Mouse (Mus musculus) regulatory T cell (primary cell): ENCODE results near the gene Dr1.
"Not testable (repeated sequence)": the region's sequence is repeated elsewhere in the genome, so short reads cannot be mapped to it uniquely, and the experiment has no call there.

Experiments used
- in situ Hi-C: fragments of 300-600 bp; cut with MboI, MseI; formaldehyde crosslinking; loops from one replicate; pipeline ENCODE4 v1.15.1; 2025; ENCODE audit warnings: high pct_unique_total_duplicates

Dr1 gene

GRCm38 (mm10) chr5:108268127-108269062 is at the start of gene Dr1:
Gene Dr1 (plus strand): TSS chr5:108268897.
- in situ Hi-C loops = no loop called here

- in situ Hi-C loops = no loop called here
Observed at GRCm38 (mm10) chr5:108224077-108224476, 44.6 kb upstream of the Dr1 start.

DNA sequence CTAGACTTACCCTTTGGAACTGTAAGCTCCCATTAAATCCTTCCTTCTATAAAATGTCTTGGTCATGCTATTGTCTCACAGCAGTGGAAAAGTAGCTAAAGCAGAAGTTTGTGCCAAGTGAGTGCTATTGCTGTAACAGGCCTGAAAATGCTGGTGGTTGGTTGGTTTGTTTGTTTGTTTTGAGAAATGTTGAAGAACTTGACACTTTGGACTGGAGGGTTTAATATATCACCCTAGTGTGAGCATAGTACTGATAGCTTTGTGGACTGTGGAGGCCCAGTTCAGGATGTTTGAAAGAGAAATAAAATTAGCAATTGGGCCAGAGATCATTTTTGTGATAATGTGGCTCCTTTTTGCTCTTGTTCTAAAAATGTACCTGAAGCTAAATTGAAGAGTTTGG is 42.5 kb upstream of the Dr1 start:
- in situ Hi-C loops = no loop called here

DNA sequence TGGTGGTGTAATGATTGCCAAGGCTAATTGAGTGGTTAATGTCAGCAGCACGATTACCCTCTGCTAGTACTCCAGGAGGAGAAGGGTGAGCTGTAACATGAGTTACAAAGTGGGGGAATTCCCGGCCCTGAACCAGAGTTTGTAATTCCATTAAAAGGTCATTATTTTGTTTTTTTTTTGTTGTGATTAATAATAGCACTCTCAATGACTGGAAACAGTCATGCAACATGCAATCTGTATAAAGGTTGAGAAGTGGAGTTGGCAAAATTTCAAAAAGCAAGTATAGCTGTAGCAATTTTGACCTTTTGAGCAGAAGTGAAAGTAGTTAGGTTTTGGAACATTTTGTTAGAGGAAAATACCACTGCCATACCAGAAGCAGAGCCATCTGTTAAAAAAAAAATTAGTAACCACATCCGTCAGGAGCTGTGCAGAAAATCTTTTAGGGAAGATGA is 22.4 kb upstream of the Dr1 start:
- in situ Hi-C loops = no loop called here

DNA sequence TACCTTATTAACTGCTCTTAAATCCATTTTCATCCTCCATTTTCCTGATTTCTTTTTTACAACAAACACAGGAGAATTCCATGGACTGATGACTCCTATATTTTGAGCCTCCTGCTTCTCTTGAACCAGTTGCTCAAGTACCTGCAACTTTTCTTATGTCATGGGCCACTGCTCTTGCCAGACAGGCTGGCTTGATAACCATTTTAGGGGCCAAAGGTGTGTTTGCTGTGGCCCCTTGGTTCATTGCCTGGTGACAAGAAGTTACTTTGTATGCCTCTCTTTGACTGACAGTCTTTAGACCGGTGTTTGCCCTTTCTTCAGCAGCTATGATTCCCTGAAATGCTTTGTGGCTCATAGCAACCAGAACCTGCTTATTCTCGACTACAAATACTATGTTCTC is 18.7 kb upstream of the Dr1 start:
- in situ Hi-C loops = no loop called here

GRCm38 (mm10) chr5:108255259-108255658 is 13.4 kb upstream of the Dr1 start:
- in situ Hi-C loops = loop anchor here (5.0 kb wide), 1 partner anchor 208 kb away; no protein-coding TSS in a partner anchor

DNA sequence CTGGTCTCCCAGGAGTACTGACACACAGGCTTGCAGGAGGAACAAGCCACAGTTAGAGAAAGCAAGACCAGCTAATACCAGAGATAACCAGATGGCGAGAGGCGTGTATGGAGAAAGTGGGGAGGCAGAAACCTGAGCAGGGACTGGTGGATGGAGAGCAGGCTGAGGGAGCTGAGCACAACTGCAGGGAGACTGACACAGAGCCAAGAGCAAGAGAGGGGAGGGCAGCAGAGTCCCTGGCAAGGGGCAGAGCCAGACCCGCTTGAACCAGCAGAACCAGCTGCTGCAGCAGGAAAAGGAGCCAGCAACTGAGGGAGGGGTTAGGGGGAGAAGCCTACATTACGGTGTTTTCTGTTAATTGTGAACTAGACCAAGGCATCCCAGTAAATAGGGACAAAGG is 6.0 kb upstream of the Dr1 start:
- in situ Hi-C loops = no loop called here

GRCm38 (mm10) chr5:108263785-108264184 is 4.9 kb upstream of the Dr1 start:
- in situ Hi-C loops = not testable (repeated sequence)

DNA sequence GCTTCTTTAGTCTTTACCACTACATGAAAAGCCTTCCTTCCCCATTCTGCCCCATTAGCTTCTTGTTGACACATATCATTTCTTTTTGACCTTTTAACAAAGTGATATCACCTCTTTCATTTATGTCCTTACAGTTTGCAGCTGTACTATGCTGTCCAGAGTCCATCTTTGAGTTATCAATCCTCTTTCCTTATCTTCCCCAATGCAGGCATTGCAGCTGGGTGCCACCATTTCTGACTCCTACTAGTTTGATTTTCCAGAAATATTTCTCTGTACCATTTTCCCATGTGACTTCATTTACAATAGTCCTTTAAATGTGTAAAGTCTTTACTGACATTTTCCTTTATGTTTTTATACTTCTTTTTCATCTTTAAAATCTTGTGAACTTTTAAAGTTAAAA is 1.7 kb upstream of the Dr1 start:
- in situ Hi-C loops = no loop called here

DNA sequence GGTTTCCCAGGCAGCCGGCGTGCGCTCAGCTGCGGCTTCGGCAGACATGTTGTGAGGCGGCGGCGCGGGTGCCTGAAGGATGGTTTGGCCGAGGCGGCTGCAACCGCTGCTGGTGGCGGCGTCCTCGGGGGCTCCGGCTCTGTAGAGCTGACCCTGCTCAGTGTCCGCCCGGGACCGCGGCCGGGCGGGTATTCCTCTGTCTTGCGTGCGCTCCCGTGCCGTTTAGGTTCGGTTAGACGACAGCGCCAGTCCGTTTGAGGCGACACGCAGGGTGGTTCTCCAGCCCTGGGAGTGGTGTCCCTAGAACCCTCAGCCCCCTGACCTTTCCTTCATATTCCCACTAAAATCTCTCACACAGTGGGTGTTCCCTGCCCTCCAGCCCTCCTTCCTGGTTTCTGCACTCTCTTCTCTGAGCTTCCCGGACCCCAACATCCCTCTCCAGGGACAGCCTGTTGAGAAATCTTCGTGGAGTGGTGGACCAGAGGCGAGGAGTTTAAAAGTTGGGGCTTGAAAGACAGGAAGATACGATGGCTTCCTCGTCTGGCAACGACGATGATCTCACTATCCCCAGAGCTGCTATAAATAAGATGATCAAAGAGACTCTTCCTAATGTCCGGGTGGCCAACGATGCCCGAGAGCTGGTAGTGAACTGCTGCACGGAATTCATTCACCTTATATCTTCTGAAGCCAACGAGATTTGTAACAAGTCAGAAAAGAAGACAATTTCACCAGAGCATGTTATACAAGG is 540 bp downstream of the Dr1 start:
- in situ Hi-C loops = no loop called here

DNA sequence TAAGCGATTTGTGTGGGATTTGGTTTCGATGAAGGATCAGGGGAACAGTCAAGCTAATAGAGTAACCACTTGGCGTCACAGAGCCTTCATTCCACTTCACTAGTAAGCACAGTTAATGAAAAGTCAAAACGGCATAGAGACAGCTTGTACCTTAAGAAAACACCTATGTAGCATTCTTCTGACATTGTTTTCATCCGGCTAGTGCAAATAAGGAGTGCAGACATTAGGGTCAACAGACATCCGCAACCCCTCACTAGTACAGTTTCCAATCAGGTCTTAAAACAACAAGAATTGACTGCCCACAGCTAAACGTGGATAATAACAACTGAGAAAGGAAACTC is 1.1 kb downstream of the Dr1 start:
- in situ Hi-C loops = no loop called here

DNA sequence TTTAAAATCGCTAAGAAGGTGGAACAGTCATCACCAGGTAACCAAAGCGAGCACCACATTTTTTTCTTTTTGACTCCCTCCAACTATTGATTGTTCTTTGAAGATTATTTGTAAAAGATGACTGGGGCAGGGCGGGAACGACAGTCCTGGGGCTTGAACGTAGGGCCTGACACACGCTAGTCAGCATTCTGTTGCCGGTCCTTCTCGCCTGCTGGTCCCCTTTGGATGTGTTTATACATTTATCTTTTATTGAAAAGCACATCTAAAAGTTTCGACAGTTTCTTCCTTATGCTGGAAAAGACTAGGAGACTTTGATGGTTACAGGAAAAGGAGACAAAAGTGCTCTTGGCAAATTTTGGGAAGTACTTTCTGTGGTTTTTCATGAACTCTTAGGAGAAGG is 1.7 kb downstream of the Dr1 start:
- in situ Hi-C loops = no loop called here

- in situ Hi-C loops = not testable (repeated sequence)
Observed at GRCm38 (mm10) chr5:108271345-108271744, 2.6 kb downstream of the Dr1 start.

DNA sequence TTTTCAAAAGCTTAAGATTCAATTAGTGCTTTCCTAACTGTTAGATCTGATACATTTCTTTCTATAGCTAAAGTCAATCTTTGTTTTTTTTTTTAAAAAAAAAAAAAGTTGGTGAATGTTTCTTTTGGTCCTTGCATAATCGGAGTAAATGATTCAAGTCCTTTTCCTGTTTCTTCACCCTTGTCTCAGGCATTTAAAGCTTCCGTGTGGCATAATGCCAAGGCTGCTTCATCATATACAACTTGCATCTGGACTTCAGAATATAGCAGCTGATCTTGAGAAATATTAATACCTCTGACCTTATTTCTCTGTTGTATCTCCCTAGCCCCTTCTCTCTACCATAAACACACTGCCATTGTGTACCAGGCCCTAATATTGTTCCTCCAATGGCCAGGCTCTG is 18.3 kb downstream of the Dr1 start:
- in situ Hi-C loops = no loop called here

- in situ Hi-C loops = no loop called here
Observed at GRCm38 (mm10) chr5:108301567-108301966, 32.9 kb downstream of the Dr1 start.

- in situ Hi-C loops = no loop called here
Observed at GRCm38 (mm10) chr5:108312224-108313064, 43.7 kb downstream of the Dr1 start, which contains the start of gene Pigg. Gene Pigg (plus strand): TSS chr5:108312609.

DNA sequence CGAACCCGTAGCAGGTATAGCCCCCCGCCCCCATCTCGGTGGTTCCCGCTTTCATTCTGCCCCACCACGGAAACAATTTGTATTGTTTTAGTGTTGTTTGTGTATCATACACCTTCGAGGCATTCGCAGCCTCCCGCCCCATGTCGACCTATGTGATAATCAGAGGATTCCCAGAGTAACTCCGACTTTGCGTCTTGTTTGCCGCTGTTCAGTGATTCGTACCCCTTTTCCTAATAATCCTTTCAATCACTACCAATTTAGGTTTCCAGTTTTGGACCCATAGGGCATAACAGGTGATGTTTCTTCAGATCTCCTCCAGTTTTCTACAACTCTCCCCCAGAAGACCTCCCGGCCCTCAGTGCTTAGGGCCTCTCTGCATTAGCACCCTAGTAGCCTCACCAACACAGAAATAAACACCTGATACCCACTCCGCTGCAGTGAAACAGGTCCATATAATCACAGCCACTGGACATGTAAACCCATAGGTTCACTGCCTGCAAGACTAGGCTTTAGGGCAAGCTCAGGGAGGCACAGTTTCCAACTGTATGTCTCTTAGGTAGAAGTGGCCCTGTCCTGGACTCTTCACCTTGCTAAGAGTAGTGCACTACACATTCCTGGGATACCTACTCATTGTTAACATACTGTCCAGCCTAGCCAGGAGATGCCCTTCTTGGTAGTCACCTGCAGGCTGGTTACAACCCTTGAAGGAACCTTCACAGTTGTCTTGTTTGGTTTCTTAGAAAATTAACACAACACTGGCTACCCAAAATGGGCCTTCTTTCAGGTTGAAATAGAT is 44.6 kb downstream of the Dr1 start:
- in situ Hi-C loops = no loop called here
